Mouse (Mus musculus) limb, embryonic 14.5 days (tissue): ENCODE data around the gene Oit1. TPM values are rescaled to one million over a fixed set of nuclear protein-coding genes. Genes with fewer than 3 reads are reported as not detected.

Experiments used
- ATAC-seq: fragments of 200-750 bp; cut with Nextera tagmentation; 2 replicates; pipeline ENCODE4 v1.8.0; 2017; ENCODE audit warnings: low read depth, moderate number of reproducible peaks, moderate TSS enrichment; ENCODE audit not compliant: low FRiP score
- DNase-seq: peaks from one replicate; pipeline ENCODE4 v3.0.0-alpha.2; 2015; ENCODE audit warnings: low spot score
- H3K27ac ChIP-seq: fragments of 300-500 bp; sonication (generic); replicated peaks from 2 replicates; pipeline ENCODE4 v1.5.1; 2014; ENCODE audit warnings: low read depth, mild to moderate bottlenecking, low read length, moderate library complexity, mixed read lengths
- H3K27me3 ChIP-seq: fragments of 300-500 bp; sonication (generic); 2 replicates; pipeline ENCODE4 v1.6.1; 2014; ENCODE audit warnings: low read length, mixed read lengths; ENCODE audit not compliant: control insufficient read depth, insufficient read depth
- H3K36me3 ChIP-seq: fragments of 300-500 bp; sonication (generic); 2 replicates; pipeline ENCODE4 v1.6.1; 2014; ENCODE audit warnings: mild to moderate bottlenecking, low read length, moderate library complexity, mixed read lengths; ENCODE audit not compliant: control insufficient read depth, insufficient read depth
- H3K4me1 ChIP-seq: fragments of 300-500 bp; sonication (generic); 2 replicates; pipeline ENCODE4 v1.6.1; 2014; ENCODE audit warnings: antibody characterized with exemption, low read length, mixed read lengths; ENCODE audit not compliant: control insufficient read depth, insufficient read depth
- H3K4me2 ChIP-seq: fragments of 300-500 bp; sonication (generic); replicated peaks from 2 replicates; pipeline ENCODE4 v1.6.1; 2014; ENCODE audit warnings: low read depth, mild to moderate bottlenecking, low read length, moderate library complexity; ENCODE audit not compliant: severe bottlenecking
- H3K4me3 ChIP-seq: fragments of 300-500 bp; sonication (generic); replicated peaks from 2 replicates; pipeline ENCODE4 v1.5.1; 2014; ENCODE audit warnings: low read length
- H3K9ac ChIP-seq: fragments of 300-500 bp; sonication (generic); 2 replicates; pipeline ENCODE4 v1.6.1; 2014; ENCODE audit warnings: mild to moderate bottlenecking, low read depth, low read length, moderate library complexity; ENCODE audit not compliant: severe bottlenecking
- H3K9me3 ChIP-seq: fragments of 300-500 bp; sonication (generic); 2 replicates; pipeline ENCODE4 v1.6.1; 2016; ENCODE audit warnings: low read length; ENCODE audit not compliant: control insufficient read depth
- POLR2A ChIP-seq: fragments of 200-500 bp; IDR thresholded peaks from 2 replicates; pipeline ENCODE4 v1.8.0; 2012; ENCODE audit warnings: inconsistent platforms, mild to moderate bottlenecking, moderate library complexity, borderline replicate concordance; ENCODE audit not compliant: insufficient read depth, insufficient read length; ENCODE audit errors: extremely low read depth
- WGBS: fragments of 180-500 bp; shearing (Covaris S2); extraction: QIAGEN DNeasy Blood & Tissue Kit; methylation state at CpG from one replicate; pipeline ENCODE4 v1.1.7; 2014; 5-methylcytosine and 5-hydroxymethylcytosine counted together
- polyA plus RNA-seq, 2 experiments: library from polyadenylated mRNA; depleted of rRNA in 1 of 2; stranded (reverse) in 1 of 2; unstranded in 1 of 2; fragments of >200 nt; fragmentation: Nextera tagmentation in 1 of 2; extraction: Ambion mirVana in 1 of 2; gene quantifications; 2 replicates each; pipeline versions ENCODE4 v1.2.1 to v1.2.3; 2012 to 2014

Oit1 gene
- polyA plus RNA-seq, 2 experiments, result 0.15 to 0.19 TPM

GRCm38 (mm10) chr14:8309621-8310141 lies 68.9 kb downstream of the Oit1 start:
- H3K4me2 ChIP-seq, result no peak overlapping the region; the same call in 1 of the 2 replicates
- TF ChIP-seq POLR2A, result no peak
- H3K9ac ChIP-seq, result no peak overlapping the region
- peaks cover 7% of the 10 kb centered on the region for H3K4me1 ChIP-seq
- no peaks in the 10 kb centered on the region for H3K9me3 ChIP-seq
- 21% methylated on average over 9 of the region's 9 CpGs for WGBS
- H3K27ac ChIP-seq, result no peak overlapping the region
- H3K36me3 ChIP-seq, result no peaks in the 10 kb centered on the region
- peak; percentile 38; the same call in 1 of the 2 replicates for ATAC-seq
- H3K4me3 ChIP-seq, result no peak overlapping the region
- DNase-seq, result no peak
- no peaks in the 10 kb centered on the region for H3K27me3 ChIP-seq

GRCm38 (mm10) chr14:8308650-8309049 lies 69.9 kb downstream of the Oit1 start:
- H3K9me3 ChIP-seq, result no peaks in the 10 kb centered on the region
- H3K27me3 ChIP-seq, result no peaks in the 10 kb centered on the region
- H3K9ac ChIP-seq, result no peak overlapping the region
- TF ChIP-seq POLR2A, result no peak
- DNase-seq (no peak), ATAC-seq (no peak)
- no peak overlapping the region for H3K4me2 ChIP-seq
- peaks cover 7% of the 10 kb centered on the region for H3K4me1 ChIP-seq
- no peak overlapping the region for H3K27ac ChIP-seq
- 45% methylated on average over 3 of the region's 3 CpGs for WGBS
- H3K4me3 ChIP-seq, result no peak overlapping the region
- H3K36me3 ChIP-seq, result no peaks in the 10 kb centered on the region

GRCm38 (mm10) chr14:8306884-8307283 lies 71.7 kb downstream of the Oit1 start:
- ATAC-seq (no peak), DNase-seq (no peak)
- H3K9me3 ChIP-seq, result no peaks in the 10 kb centered on the region
- H3K27me3 ChIP-seq, result no peaks in the 10 kb centered on the region
- 74% methylated on average over 6 of the region's 6 CpGs for WGBS
- peaks cover 7% of the 10 kb centered on the region for H3K4me1 ChIP-seq
- no peak overlapping the region for H3K4me3 ChIP-seq
- no peak overlapping the region for H3K4me2 ChIP-seq
- H3K36me3 ChIP-seq, result no peaks in the 10 kb centered on the region
- no peak overlapping the region for H3K27ac ChIP-seq
- no peak for TF ChIP-seq POLR2A
- H3K9ac ChIP-seq, result no peak overlapping the region

- H3K9ac ChIP-seq, result no peak overlapping the region
- TF ChIP-seq POLR2A, result no peak
- no peaks in the 10 kb centered on the region for H3K36me3 ChIP-seq
- no peak overlapping the region for H3K4me2 ChIP-seq
- DNase-seq (no peak), ATAC-seq (peak; percentile 37; the same call in 1 of the 2 replicates)
- no peak overlapping the region for H3K4me3 ChIP-seq
- WGBS, result 51% methylated on average over 3 of the region's 3 CpGs
- H3K27ac ChIP-seq, result no peak overlapping the region
- no peaks in the 10 kb centered on the region for H3K27me3 ChIP-seq
- H3K4me1 ChIP-seq, result peaks cover 7% of the 10 kb centered on the region
- no peaks in the 10 kb centered on the region for H3K9me3 ChIP-seq
Observed at GRCm38 (mm10) chr14:8305014-8305413, 73.5 kb downstream of the Oit1 start.

GRCm38 (mm10) chr14:8304082-8304481 lies 74.5 kb downstream of the Oit1 start:
- Histone ChIP-seq H3K4me3 (no peak overlapping the region), H3K9ac (no peak overlapping the region), H3K9me3 (no peaks in the 10 kb centered on the region), H3K4me1 (no peaks in the 10 kb centered on the region; the same call in 1 of the 2 replicates), H3K4me2 (no peak overlapping the region), H3K27me3 (no peaks in the 10 kb centered on the region), H3K27ac (no peak overlapping the region), H3K36me3 (no peaks in the 10 kb centered on the region)
- TF ChIP-seq POLR2A, result no peak
- DNase-seq (no peak), ATAC-seq (no peak)

- no peaks in the 10 kb centered on the region for H3K9me3 ChIP-seq
- H3K9ac ChIP-seq, result no peak overlapping the region
- no peaks in the 10 kb centered on the region for H3K36me3 ChIP-seq
- H3K4me2 ChIP-seq, result no peak overlapping the region
- WGBS, result 17% methylated on average over 10 of the region's 10 CpGs
- no peaks in the 10 kb centered on the region for H3K27me3 ChIP-seq
- no peak for ATAC-seq
- no peak for DNase-seq
- H3K4me3 ChIP-seq, result no peak overlapping the region
- TF ChIP-seq POLR2A, result no peak
- H3K27ac ChIP-seq, result no peak overlapping the region
- H3K4me1 ChIP-seq, result peaks cover 5% of the 10 kb centered on the region; the same call in 1 of the 2 replicates
Observed at GRCm38 (mm10) chr14:8302687-8303086, 75.9 kb downstream of the Oit1 start.
